Mouse (Mus musculus): ENCODE data around the gene Lrrc1. TPM values are rescaled to one million over a fixed set of nuclear protein-coding genes. Genes with fewer than 3 reads are reported as not detected.

Lrrc1 gene
- polyA plus RNA-seq, 1 experiment from 2014 or later, result 18.6 TPM

Small RNAs within 50 kb of the gene (microRNA-seq; reads per million reads assigned to microRNA genes)
- not detected for gene Gm25250

Other genes starting within 250 kb of the Lrrc1 start
- gene Mlip, start 191.9 kb downstream of the Lrrc1 start, polyA plus RNA-seq (2014; fragmentation: Nextera tagmentation; extraction: Ambion mirVana), result not detected in 2 replicates
- 0.24 and 0.26 TPM in 2 replicates for gene Klhl31, start 91.6 kb upstream of the Lrrc1 start, polyA plus RNA-seq (2014; fragmentation: Nextera tagmentation; extraction: Ambion mirVana)
- 21.1 and 30.0 TPM in 2 replicates for gene Gclc, start 209.7 kb upstream of the Lrrc1 start, polyA plus RNA-seq (2014; fragmentation: Nextera tagmentation; extraction: Ambion mirVana)